Mouse (Mus musculus) embryonic facial prominence, embryonic 12.5 days (tissue): ENCODE measurements around the gene Ociad1. TPM values are rescaled to one million over a fixed set of nuclear protein-coding genes. Genes with fewer than 3 reads are reported as not detected.

Experiments used
- ATAC-seq: fragments of 200-750 bp; cut with Nextera tagmentation; 2 replicates; pipeline ENCODE4 v1.8.0; 2017; ENCODE audit not compliant: insufficient number of reproducible peaks, insufficient read depth, low FRiP score, low TSS enrichment
- H3K27ac ChIP-seq: fragments of 300-500 bp; sonication (generic); 2 replicates; pipeline ENCODE4 v1.5.1; 2016; ENCODE audit warnings: mild to moderate bottlenecking
- H3K27me3 ChIP-seq: fragments of 300-500 bp; sonication (generic); 2 replicates; pipeline ENCODE4 v1.6.1; 2016; ENCODE audit warnings: mild to moderate bottlenecking, moderate library complexity
- H3K36me3 ChIP-seq: fragments of 300-500 bp; sonication (generic); 2 replicates; pipeline ENCODE4 v1.6.1; 2016; ENCODE audit warnings: mild to moderate bottlenecking
- H3K4me1 ChIP-seq: fragments of 300-500 bp; sonication (generic); 2 replicates; pipeline ENCODE4 v1.6.1; 2016
- H3K4me2 ChIP-seq: fragments of 300-500 bp; sonication (generic); replicated peaks from 2 replicates; pipeline ENCODE4 v1.6.1; 2016; ENCODE audit warnings: mild to moderate bottlenecking, moderate library complexity
- H3K4me3 ChIP-seq: fragments of 300-500 bp; sonication (generic); 2 replicates; pipeline ENCODE4 v1.5.1; 2016; ENCODE audit warnings: mild to moderate bottlenecking
- H3K9ac ChIP-seq: fragments of 300-500 bp; sonication (generic); 2 replicates; pipeline ENCODE4 v1.6.1; 2016; ENCODE audit warnings: mild to moderate bottlenecking, moderate library complexity
- H3K9me3 ChIP-seq: fragments of 300-500 bp; sonication (generic); 2 replicates; pipeline ENCODE4 v1.6.1; 2016; ENCODE audit warnings: mild to moderate bottlenecking, moderate library complexity
- WGBS: fragments of 180-500 bp; shearing (Covaris S2); methylation state at CpG from one replicate; pipeline ENCODE4 v1.1.7; 2016; 5-methylcytosine and 5-hydroxymethylcytosine counted together
- polyA plus RNA-seq: library from polyadenylated mRNA; unstranded; fragments of >200 nt; fragmentation: Nextera tagmentation; extraction: Ambion mirVana; gene quantifications from 2 replicates; pipeline ENCODE4 v1.2.1, GENCODE M21; 2016

The Ociad1 gene
- polyA plus RNA-seq, 1 experiment from 2014 or later: 207 TPM

DNA sequence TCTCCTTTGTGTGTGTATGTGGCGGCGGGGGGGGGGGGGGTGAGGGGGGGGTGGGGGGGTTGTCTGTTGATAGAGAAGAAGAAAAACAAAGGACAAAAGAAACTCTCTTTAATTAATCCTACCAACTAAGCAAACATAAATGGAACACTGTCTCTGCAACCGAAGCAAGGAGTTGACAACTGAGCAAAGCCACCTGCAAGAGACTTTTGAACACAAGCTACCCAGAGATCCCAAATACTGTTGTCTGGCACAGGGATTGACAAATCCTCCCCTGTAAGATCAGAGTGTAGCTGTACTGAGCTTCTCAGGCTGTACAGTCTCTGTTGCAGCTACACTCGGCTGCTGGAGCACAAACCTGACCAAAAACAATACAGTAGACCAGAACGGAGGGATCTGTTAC is 28.5 kb upstream of the Ociad1 start:
- Histone ChIP-seq H3K36me3 (no peaks in the 10 kb centered on the region), H3K4me1 (no peaks in the 10 kb centered on the region), H3K27ac (no peak overlapping the region), H3K27me3 (no peaks in the 10 kb centered on the region), H3K4me2 (no peak overlapping the region), H3K9me3 (peaks cover 3% of the 10 kb centered on the region; the same call in 1 of the 2 replicates), H3K4me3 (no peak overlapping the region), H3K9ac (no peak overlapping the region)
- 77% methylated on average over 3 of the region's 5 CpGs for WGBS
- ATAC-seq: no peak

DNA sequence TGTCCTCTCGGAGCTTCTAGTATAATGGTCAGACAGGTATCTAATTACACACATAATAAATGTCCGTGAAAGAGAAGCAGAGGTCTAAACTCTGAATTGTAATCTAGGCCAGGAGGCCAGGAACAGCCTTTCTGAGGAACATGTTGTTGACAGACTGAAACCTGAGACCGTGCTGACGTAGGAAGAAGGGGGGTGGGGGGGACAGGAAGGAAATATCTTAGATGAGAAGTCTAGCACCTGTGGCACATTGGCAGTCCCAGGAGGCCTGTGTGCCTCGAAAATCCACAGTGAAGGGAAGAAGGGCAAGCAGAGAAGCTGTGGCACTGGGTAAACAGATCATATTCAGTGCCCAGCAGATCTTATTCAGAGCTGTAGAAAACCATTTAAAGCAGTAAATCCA is 27.1 kb upstream of the Ociad1 start:
- Histone ChIP-seq H3K4me1 (no peaks in the 10 kb centered on the region), H3K4me2 (no peak overlapping the region), H3K9me3 (peaks cover 3% of the 10 kb centered on the region; the same call in 1 of the 2 replicates), H3K9ac (no peak overlapping the region), H3K27ac (0 out of 2 replicates have a peak overlapping the region, but pooled peaks have one; percentile 25), H3K4me3 (no peak overlapping the region), H3K36me3 (no peaks in the 10 kb centered on the region), H3K27me3 (no peaks in the 10 kb centered on the region)
- no peak for ATAC-seq
- 15% methylated on average over 5 of the region's 5 CpGs for WGBS

DNA sequence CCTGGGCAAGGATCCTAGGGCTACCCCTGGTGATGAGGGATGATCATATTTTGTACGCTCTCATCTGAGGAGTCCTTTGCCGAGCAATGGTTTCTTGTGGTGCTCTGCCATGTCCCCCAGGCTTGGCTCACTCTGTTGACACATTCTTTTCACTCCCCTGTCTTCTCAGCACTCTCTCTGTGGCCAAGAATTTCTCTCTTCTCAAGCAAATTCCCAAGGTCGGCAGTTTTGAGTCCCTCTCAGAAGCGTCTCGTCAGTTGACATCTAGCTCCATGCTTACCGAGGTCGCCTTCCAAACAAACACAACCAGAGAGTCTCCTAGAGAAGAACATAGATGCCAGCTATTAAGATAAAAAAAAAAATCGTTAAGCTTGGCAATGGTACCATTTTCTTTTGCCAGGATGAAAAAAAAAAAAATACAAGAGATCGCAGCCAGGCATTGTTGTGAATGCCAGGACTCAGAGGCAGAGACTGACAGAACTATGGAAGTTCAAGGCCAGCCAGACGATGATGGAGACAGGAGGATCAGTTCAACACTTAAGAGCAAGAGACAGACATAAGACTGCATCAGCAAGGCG is 23.9 kb upstream of the Ociad1 start:
- no peaks in the 10 kb centered on the region for H3K27me3 ChIP-seq
- H3K9ac ChIP-seq: no peak overlapping the region
- no peak for ATAC-seq
- H3K9me3 ChIP-seq: peaks cover 3% of the 10 kb centered on the region; the same call in 1 of the 2 replicates
- H3K4me3 ChIP-seq: no peak overlapping the region
- no peaks in the 10 kb centered on the region for H3K4me1 ChIP-seq
- 80% methylated on average over 11 of the region's 11 CpGs for WGBS
- H3K36me3 ChIP-seq: no peaks in the 10 kb centered on the region
- H3K4me2 ChIP-seq: no peak overlapping the region
- no peak overlapping the region for H3K27ac ChIP-seq

GRCm38 (mm10) chr5:73270612-73271011 is 22.0 kb upstream of the Ociad1 start:
- H3K9me3 ChIP-seq: peaks cover 3% of the 10 kb centered on the region; the same call in 1 of the 2 replicates
- no peak overlapping the region for H3K4me3 ChIP-seq
- H3K4me1 ChIP-seq: no peaks in the 10 kb centered on the region
- no peak overlapping the region for H3K9ac ChIP-seq
- ATAC-seq: no peak
- H3K4me2 ChIP-seq: no peak overlapping the region
- H3K27ac ChIP-seq: no peak overlapping the region
- H3K27me3 ChIP-seq: no peaks in the 10 kb centered on the region
- 71% methylated on average over 6 of the region's 6 CpGs for WGBS
- no peaks in the 10 kb centered on the region for H3K36me3 ChIP-seq

- Histone ChIP-seq H3K9ac (no peak overlapping the region), H3K4me2 (no peak overlapping the region), H3K9me3 (no peaks in the 10 kb centered on the region), H3K27ac (no peak overlapping the region), H3K36me3 (no peaks in the 10 kb centered on the region), H3K4me1 (no peaks in the 10 kb centered on the region), H3K4me3 (no peak overlapping the region), H3K27me3 (no peaks in the 10 kb centered on the region)
- 76% methylated on average over 4 of the region's 4 CpGs for WGBS
- ATAC-seq: no peak
Observed at GRCm38 (mm10) chr5:73273171-73273570, 19.4 kb upstream of the Ociad1 start.

- H3K27me3 ChIP-seq: no peaks in the 10 kb centered on the region
- ATAC-seq: no peak
- WGBS: 88% methylated on average over 2 of the region's 2 CpGs
Observed at GRCm38 (mm10) chr5:73274941-73275340, 17.6 kb upstream of the Ociad1 start.

GRCm38 (mm10) chr5:73279190-73279589 is 13.4 kb upstream of the Ociad1 start:
- Histone ChIP-seq H3K36me3 (no peaks in the 10 kb centered on the region), H3K4me2 (no peak overlapping the region), H3K4me1 (peaks cover 4% of the 10 kb centered on the region; the same call in 1 of the 2 replicates), H3K9me3 (no peaks in the 10 kb centered on the region), H3K27me3 (no peaks in the 10 kb centered on the region), H3K27ac (no peak overlapping the region), H3K9ac (no peak overlapping the region), H3K4me3 (no peak overlapping the region)
- no peak for ATAC-seq
- WGBS: 55% methylated on average over 10 of the region's 10 CpGs

More at GRCm38 (mm10) chr5:73274941-73275340, 17.6 kb upstream of the Ociad1 start:
- Histone ChIP-seq H3K27ac (no peak overlapping the region), H3K4me3 (no peak overlapping the region), H3K36me3 (no peaks in the 10 kb centered on the region), H3K4me1 (peaks cover 4% of the 10 kb centered on the region; the same call in 1 of the 2 replicates), H3K9ac (no peak overlapping the region), H3K9me3 (no peaks in the 10 kb centered on the region), H3K4me2 (no peak overlapping the region)

DNA sequence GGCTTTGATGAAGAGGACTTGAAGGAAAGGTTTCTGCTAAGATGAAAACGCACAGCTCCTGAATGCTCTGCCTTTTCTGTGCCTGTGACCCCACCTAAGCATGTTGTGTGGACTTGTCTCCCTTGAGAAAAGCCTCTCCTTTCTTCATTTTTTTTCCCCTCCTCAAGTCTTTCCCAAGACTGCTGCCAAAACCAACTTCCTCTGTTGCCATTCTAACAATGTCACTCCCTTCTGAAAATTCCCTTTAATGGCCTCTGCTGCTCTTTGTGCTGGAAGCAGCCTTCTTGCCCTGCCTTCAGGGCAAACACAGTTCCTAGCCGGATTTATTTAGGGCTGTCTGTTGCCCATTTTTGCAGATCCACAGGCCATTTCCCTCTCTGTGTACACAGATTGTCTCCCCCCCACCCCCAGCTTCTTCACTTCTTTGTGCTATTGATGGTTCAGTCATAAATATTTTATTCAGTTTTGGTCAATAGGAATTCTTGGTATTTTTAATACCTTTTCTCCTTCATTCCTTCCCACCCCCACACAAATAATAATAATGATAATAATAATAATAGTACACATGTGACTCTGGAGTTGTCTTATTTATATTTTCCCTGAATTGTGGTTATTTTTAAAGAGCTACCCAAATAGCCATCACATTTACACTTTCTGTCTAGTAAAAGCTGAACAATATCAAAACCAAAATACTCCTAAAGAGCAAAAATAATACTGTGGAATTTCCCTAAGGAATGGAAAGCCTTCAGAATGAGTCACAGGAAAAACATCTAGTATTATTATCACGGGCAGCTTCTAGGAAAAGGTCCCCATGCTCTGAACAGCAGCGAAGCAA is 12.6 kb upstream of the Ociad1 start:
- ATAC-seq: no peak
- WGBS: 47% methylated on average over 4 of the region's 4 CpGs
- H3K27me3 ChIP-seq: no peaks in the 10 kb centered on the region
- H3K27ac ChIP-seq: 0 out of 2 replicates have a peak overlapping the region, but pooled peaks have one; percentile 50
- no peaks in the 10 kb centered on the region for H3K36me3 ChIP-seq
- H3K4me2 ChIP-seq: no peak overlapping the region
- H3K4me3 ChIP-seq: no peak overlapping the region
- no peaks in the 10 kb centered on the region for H3K9me3 ChIP-seq
- H3K4me1 ChIP-seq: peaks cover 4% of the 10 kb centered on the region; the same call in 1 of the 2 replicates
- no peak overlapping the region for H3K9ac ChIP-seq

- H3K27me3 ChIP-seq: no peaks in the 10 kb centered on the region
- no peak overlapping the region for H3K9ac ChIP-seq
- H3K36me3 ChIP-seq: no peaks in the 10 kb centered on the region
Observed at GRCm38 (mm10) chr5:73280567-73280850, 12.1 kb upstream of the Ociad1 start.

GRCm38 (mm10) chr5:73284046-73284445 is 8.5 kb upstream of the Ociad1 start:
- Histone ChIP-seq H3K4me1 (peaks cover 4% of the 10 kb centered on the region; the same call in 1 of the 2 replicates), H3K4me3 (no peak overlapping the region), H3K27me3 (no peaks in the 10 kb centered on the region), H3K9me3 (no peaks in the 10 kb centered on the region), H3K9ac (no peak overlapping the region), H3K27ac (no peak overlapping the region), H3K4me2 (no peak overlapping the region), H3K36me3 (no peaks in the 10 kb centered on the region)
- ATAC-seq: no peak

More at GRCm38 (mm10) chr5:73280567-73280850, 12.1 kb upstream of the Ociad1 start:
- Histone ChIP-seq H3K4me3 (no peak overlapping the region), H3K9me3 (no peaks in the 10 kb centered on the region), H3K4me1 (peaks cover 4% of the 10 kb centered on the region; the same call in 1 of the 2 replicates), H3K4me2 (no peak overlapping the region), H3K27ac (no peak overlapping the region)
- WGBS: 65% methylated on average over 4 of the region's 4 CpGs
- no peak for ATAC-seq

DNA sequence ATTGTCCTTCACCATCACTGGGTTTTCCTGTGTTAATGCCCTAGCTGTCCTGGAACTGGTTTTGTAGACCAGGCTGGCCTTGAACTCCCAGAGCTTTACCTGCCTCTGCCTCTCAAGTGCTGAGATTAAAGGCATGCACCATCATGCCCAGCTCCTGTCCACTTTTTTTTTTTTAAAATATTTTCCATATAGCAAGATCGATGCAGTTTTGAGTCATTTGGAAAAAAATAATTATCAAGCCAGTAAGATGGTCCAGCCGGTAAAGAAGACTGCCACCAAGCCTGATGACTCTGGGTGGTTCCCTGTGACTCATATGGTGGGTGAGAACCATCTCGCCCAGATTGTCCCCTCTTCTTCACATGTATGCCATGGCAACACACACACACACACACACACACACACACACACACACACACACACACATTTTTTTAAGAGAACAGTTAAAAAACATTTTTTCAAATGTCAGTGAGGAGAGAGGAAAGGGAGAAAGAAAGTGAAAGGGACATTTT is 7.1 kb upstream of the Ociad1 start:
- H3K4me1 ChIP-seq: no peaks in the 10 kb centered on the region
- ATAC-seq: no peak
- no peak overlapping the region for H3K4me3 ChIP-seq
- H3K4me2 ChIP-seq: no peak overlapping the region
- no peaks in the 10 kb centered on the region for H3K27me3 ChIP-seq
- no peaks in the 10 kb centered on the region for H3K9me3 ChIP-seq
- 87% methylated on average over 3 of the region's 3 CpGs for WGBS
- H3K27ac ChIP-seq: no peak overlapping the region
- no peak overlapping the region for H3K9ac ChIP-seq
- H3K36me3 ChIP-seq: no peaks in the 10 kb centered on the region

GRCm38 (mm10) chr5:73286603-73287002 is 6.0 kb upstream of the Ociad1 start:
- 88% methylated on average over 5 of the region's 5 CpGs for WGBS
- ATAC-seq: no peak
- no peak overlapping the region for H3K4me2 ChIP-seq
- no peaks in the 10 kb centered on the region for H3K27me3 ChIP-seq
- H3K9ac ChIP-seq: no peak overlapping the region
- no peak overlapping the region for H3K27ac ChIP-seq
- H3K36me3 ChIP-seq: no peaks in the 10 kb centered on the region
- no peak overlapping the region for H3K4me3 ChIP-seq
- H3K9me3 ChIP-seq: no peaks in the 10 kb centered on the region
- H3K4me1 ChIP-seq: no peaks in the 10 kb centered on the region
